Mouse (Mus musculus): Measurements from ENCODE around the gene Plod3.

GRCm38 (mm10) chr5:136980974-136981373 lies 5.8 kb upstream of the Plod3 start:
- no peak for TF ChIP-seq CTCF (IDR thresholded peaks at IDR 0.05; ENCODE audit: low read depth)
- TF ChIP-seq EP300 (IDR thresholded peaks at IDR 0.05; ENCODE audit: low read depth) = no peak

All from heart, postnatal 0 days (tissue).